Mouse (Mus musculus): ENCODE data around the gene Topbp1.

DNA sequence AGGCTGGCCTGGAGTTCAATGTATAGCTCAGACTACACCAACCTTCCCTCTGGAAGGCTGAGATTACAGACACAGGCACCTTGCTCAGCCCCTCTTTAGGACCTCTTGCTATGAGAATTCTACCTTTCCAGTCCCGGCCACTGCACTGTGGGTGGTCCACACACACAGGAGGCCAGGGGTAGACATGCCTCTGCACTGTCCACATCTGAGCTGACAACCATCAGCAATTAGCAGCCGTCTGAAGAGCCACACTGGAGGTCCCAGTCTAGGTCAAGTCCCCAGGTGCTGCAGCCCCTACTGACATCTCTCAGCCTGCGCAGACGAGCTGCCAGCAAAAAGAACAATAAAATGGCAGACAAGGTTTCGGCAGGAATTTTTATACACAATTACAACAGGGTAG is 81.6 kb downstream of the Topbp1 start:
- TF ChIP-seq CTCF (IDR thresholded peaks at IDR 0.05; ENCODE audit: low read depth, low read length) (no peak), POLR2A (IDR thresholded peaks at IDR 0.05; ENCODE audit: extremely low read depth, insufficient read depth, low read length) (no peak)

All from liver, adult 2 months (tissue).